Mouse (Mus musculus) midbrain, embryonic 16.5 days (tissue): ENCODE data around the gene Gm49416. TPM values are rescaled to one million over a fixed set of nuclear protein-coding genes. Genes with fewer than 3 reads are reported as not detected.

ENCODE experiments used
- ATAC-seq: fragments of 200-750 bp; cut with Nextera tagmentation; 2 replicates; pipeline ENCODE4 v1.8.0; 2017; ENCODE audit warnings: moderate TSS enrichment
- H3K27ac ChIP-seq: fragments of 300-500 bp; sonication (generic); 2 replicates; pipeline ENCODE4 v1.5.1; 2014; ENCODE audit warnings: mild to moderate bottlenecking, low read length, mixed read lengths
- H3K27me3 ChIP-seq: fragments of 300-500 bp; sonication (generic); 2 replicates; pipeline ENCODE4 v1.6.1; 2014; ENCODE audit warnings: low read depth, low read length, mixed read lengths; ENCODE audit not compliant: control insufficient read depth, insufficient read depth
- H3K36me3 ChIP-seq: fragments of 300-500 bp; sonication (generic); 2 replicates; pipeline ENCODE4 v1.6.1; 2014; ENCODE audit warnings: mild to moderate bottlenecking, low read length, moderate library complexity, mixed read lengths; ENCODE audit not compliant: control insufficient read depth, insufficient read depth
- H3K4me1 ChIP-seq: fragments of 300-500 bp; sonication (generic); 2 replicates; pipeline ENCODE4 v1.6.1; 2014; ENCODE audit warnings: mild to moderate bottlenecking, low read length, mixed read lengths; ENCODE audit not compliant: control insufficient read depth, insufficient read depth
- H3K4me2 ChIP-seq: fragments of 300-500 bp; sonication (generic); 2 replicates; pipeline ENCODE4 v1.6.1; 2014; ENCODE audit warnings: mild to moderate bottlenecking, low read length, mixed read lengths
- H3K4me3 ChIP-seq: fragments of 300-500 bp; sonication (generic); 2 replicates; pipeline ENCODE4 v1.5.1; 2014; ENCODE audit warnings: low read depth, mild to moderate bottlenecking, low read length, moderate library complexity, mixed read lengths
- H3K9ac ChIP-seq: fragments of 300-500 bp; sonication (generic); 2 replicates; pipeline ENCODE4 v1.6.1; 2014; ENCODE audit warnings: low read depth, low read length, mixed read lengths
- H3K9me3 ChIP-seq: fragments of 300-500 bp; sonication (generic); replicated peaks from 2 replicates; pipeline ENCODE4 v1.6.1; 2014; ENCODE audit warnings: mild to moderate bottlenecking, low read length, mixed read lengths; ENCODE audit not compliant: control insufficient read depth, poor library complexity, severe bottlenecking
- WGBS: fragments of 180-500 bp; shearing (Covaris S2); extraction: QIAGEN DNeasy Blood & Tissue Kit; methylation state at CpG from one replicate; pipeline ENCODE4 v1.1.7; 2014; 5-methylcytosine and 5-hydroxymethylcytosine counted together
- polyA plus RNA-seq: library from polyadenylated mRNA; unstranded; fragments of >200 nt; fragmentation: Nextera tagmentation; extraction: Ambion mirVana; gene quantifications from 2 replicates; pipeline ENCODE4 v1.2.1, GENCODE M21; 2015

Gm49416 gene
- polyA plus RNA-seq, 1 experiment from 2014 or later: 0.43 TPM

DNA sequence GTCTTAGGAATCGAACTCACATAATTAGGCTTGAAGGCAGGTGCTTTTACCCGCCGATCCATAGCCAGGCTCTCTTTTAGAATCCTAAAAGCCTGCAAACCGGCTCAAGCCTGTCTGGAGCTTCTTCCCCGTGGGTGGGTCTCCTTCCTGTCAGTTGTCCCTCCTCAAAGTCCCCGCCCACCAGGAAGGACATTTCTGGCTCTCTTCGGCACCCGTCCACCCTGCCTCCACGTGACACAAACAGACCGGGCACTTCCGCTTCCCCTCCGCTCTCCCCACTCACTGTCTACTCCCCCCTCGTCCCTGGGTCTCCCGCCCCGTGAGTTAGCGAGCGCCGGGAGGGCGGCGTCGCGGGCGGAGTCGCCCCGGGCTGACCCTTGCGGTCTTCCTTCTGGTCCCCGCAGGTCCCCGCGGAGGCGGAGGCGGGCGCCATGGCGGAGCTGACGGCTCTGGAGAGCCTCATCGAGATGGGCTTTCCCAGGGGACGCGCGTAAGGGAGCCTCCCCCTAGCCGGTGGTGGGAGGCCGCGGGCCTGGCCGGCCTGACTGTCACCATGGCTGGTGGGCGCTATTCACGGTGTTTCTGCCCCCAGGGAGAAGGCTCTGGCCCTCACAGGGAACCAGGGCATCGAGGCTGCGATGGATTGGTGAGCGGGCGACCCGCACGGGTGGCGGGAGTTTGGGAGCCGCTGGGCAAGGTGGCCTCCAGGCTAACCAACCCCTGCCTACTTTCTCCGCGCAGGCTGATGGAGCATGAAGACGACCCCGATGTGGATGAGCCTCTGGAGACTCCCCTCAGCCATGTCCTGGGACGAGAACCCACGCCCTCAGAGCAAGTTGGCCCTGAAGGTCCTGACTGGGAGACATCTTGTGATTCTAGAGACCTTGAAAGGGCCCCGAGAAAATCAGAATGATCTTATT, 17.2 kb upstream of the Gm49416 start, which contains the start of gene Ubxn1:
Ubxn1 (plus strand) TSS at position 230 of the 920 bp plus-strand sequence.
- peak; percentile 98 for ATAC-seq
- WGBS: 1% methylated on average over 54 of the region's 59 CpGs
- peak within 1 kb of the TSS; percentile 95 for H3K4me2 ChIP-seq
- peak within 1 kb of the TSS; percentile 88 for H3K4me3 ChIP-seq
- peaks cover 6% of the 10 kb centered on the region; the same call in 1 of the 2 replicates for H3K36me3 ChIP-seq
- no peaks in the 10 kb centered on the region for H3K9me3 ChIP-seq
- peak within 1 kb of the TSS; percentile 81 for H3K27ac ChIP-seq
- H3K9ac ChIP-seq: peak within 1 kb of the TSS; percentile 97
- H3K27me3 ChIP-seq: no peaks in the 10 kb centered on the region
- H3K4me1 ChIP-seq: peaks cover 12% of the 10 kb centered on the region

DNA sequence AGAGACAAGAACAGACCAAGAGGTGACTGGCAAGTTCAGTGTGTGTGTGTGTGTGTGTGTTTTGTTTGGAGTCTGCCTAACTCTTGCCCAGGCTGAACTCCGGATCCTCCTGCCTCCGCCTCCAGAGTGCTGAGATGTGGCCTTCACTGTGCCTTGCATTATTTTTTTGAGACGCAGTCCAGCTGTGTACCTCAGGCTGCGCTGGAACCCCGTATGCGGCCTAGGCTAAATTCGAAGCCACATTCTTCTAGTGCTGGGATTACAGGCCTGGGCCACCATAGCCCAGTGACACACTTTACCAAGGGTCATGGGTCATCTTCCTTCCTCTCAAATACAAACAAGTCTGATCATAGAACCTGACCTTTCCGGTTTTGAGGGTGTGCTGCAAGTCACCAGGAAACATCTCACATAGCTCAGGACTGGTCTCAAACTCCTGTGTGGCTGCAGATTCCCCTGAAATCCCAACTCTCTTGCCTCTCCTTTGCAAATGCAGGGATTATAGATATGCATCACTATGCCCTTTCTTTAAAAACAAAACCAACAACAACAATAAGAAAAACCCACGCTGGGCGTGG, 16.4 kb upstream of the Gm49416 start:
- no peak overlapping the region for H3K27ac ChIP-seq
- 84% methylated on average over 10 of the region's 10 CpGs for WGBS
- peak overlapping the region; percentile 95 for H3K4me2 ChIP-seq

DNA sequence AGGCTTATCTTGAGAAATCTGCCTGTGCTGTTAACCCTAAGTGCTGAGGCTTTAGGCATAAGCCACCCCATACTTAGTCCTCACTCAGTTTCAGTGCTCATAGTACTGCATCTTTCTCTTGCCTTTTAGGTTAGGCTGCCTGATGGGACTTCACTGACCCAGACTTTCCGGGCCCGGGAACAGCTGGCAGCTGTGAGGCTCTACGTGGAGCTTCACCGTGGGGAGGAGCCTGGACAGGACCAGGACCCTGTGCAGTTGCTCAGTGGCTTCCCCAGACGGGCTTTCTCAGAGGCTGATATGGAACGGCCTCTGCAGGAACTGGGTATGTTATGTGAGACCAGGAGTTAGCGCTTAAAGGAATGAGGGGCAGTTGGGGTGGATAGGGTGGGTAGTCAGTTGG, 13.7 kb upstream of the Gm49416 start:
- Histone ChIP-seq H3K4me1 (peaks cover 20% of the 10 kb centered on the region), H3K9me3 (no peaks in the 10 kb centered on the region), H3K27me3 (no peaks in the 10 kb centered on the region), H3K4me2 (no peak overlapping the region), H3K36me3 (peaks cover 6% of the 10 kb centered on the region; the same call in 1 of the 2 replicates), H3K27ac (no peak overlapping the region), H3K4me3 (no peak overlapping the region), H3K9ac (no peak overlapping the region)
- 95% methylated on average over 7 of the region's 7 CpGs for WGBS
- ATAC-seq: no peak

More for the DNA sequence above, 16.4 kb upstream of the Gm49416 start:
- ATAC-seq: 0 out of 2 replicates have a peak, but pooled peaks have one; percentile 9
- Histone ChIP-seq H3K9me3 (no peaks in the 10 kb centered on the region), H3K27me3 (no peaks in the 10 kb centered on the region), H3K4me3 (peak overlapping the region; percentile 88), H3K4me1 (peaks cover 12% of the 10 kb centered on the region), H3K9ac (peak overlapping the region; percentile 97), H3K36me3 (peaks cover 6% of the 10 kb centered on the region; the same call in 1 of the 2 replicates)

DNA sequence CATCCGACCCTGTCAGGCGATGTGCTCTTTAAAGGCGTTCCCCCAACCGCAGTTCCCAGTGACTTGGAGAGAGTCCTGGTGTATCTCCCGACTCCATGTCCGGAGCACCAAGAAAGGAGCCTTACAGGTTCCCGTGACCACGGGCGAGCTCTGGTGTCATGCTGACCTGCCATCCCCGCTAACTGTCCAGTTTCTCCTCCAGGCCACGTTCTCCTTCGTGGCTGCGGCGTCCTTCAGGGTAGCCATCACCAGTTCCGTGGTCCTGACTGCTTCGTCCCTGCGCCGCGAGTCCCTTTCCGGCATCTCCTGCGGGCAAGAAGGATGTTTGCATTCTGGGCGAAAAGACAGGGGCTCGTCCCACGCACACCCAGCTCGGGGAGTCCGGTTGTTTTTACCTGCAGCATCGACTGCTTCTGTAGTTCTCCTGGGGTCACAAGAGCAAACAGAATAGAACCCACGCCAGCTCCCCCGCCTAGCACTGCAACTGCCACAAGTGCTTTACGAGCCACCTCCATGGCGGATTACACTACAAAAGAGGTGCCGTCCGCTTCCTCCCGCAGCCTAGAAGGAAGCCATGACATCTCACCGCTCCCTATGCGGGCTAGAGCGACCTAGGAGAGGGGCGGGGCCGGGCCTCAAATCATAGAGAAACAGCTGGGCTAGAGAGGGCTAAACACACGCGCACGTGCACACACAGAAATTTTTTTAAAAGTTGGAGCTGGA, 8.3 kb upstream of the Gm49416 start, which contains the start of gene Uqcc3:
Uqcc3 (minus strand) TSS at position 613 of the 723 bp plus-strand sequence.
- peak within 1 kb of the TSS; percentile 85 for H3K27ac ChIP-seq
- H3K4me2 ChIP-seq: peak within 1 kb of the TSS; percentile 89

DNA sequence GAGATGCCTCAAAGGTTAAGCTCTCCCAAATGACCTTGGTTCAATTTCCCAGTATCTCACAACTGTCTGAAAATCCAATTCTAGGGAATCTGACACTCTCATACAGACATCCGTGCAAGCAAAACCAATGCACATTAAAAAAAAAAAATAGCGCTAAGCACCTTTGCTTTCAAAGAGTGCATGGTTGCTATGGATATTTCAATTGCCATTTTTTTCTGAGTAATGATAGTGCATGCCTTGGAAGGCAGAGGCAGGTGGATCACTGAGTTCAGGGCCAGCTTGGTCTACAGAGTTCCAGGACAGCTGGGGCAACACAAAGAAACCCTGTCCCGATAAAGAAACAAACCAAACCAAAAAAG, 7.7 kb upstream of the Gm49416 start:
- no peak for ATAC-seq
- Histone ChIP-seq H3K4me1 (peaks cover 11% of the 10 kb centered on the region), H3K36me3 (no peaks in the 10 kb centered on the region; the same call in 1 of the 2 replicates), H3K9ac (peak overlapping the region; percentile 92; the same call in 1 of the 2 replicates), H3K9me3 (no peaks in the 10 kb centered on the region), H3K27me3 (no peaks in the 10 kb centered on the region), H3K4me3 (peak overlapping the region; percentile 77), H3K4me2 (peak overlapping the region; percentile 89), H3K27ac (no peak overlapping the region)
- 10% methylated on average over 3 of the region's 3 CpGs for WGBS

More for the DNA sequence above, 8.3 kb upstream of the Gm49416 start, which contains the start of gene Uqcc3:
- H3K4me3 ChIP-seq: peak within 1 kb of the TSS; percentile 77
- no peaks in the 10 kb centered on the region; the same call in 1 of the 2 replicates for H3K36me3 ChIP-seq
- WGBS: under 1% methylated on average over 42 of the region's 42 CpGs
- ATAC-seq: peak; percentile 97
- H3K27me3 ChIP-seq: no peaks in the 10 kb centered on the region
- no peaks in the 10 kb centered on the region for H3K9me3 ChIP-seq
- H3K9ac ChIP-seq: peak within 1 kb of the TSS; percentile 92
- H3K4me1 ChIP-seq: peaks cover 11% of the 10 kb centered on the region

DNA sequence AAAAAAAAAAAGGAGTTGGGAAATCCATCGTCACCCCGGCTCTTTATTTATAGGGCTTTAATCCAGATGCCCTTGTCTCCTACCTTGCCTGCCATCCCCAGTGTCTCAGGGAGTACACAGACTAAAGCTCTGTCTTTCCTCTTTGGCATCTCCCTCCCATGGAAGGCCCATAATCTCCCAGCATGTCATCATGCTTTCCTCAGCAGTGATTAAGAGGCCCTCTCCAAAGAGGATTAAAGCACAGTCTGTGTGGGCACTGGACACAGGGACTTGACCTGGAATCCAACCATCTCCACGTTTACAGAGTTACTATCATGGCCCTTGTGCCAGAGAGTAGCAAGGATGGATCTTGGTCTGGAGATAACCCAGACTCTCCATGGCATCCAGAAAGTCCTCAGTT, 5.1 kb upstream of the Gm49416 start, which contains the start of the genes Lbhd1 and Gm49403:
Lbhd1 (plus strand) TSS at position 117 of the 400 bp plus-strand sequence.
Gm49403 (plus strand) TSS at position 315 of the 400 bp plus-strand sequence.
- no peaks in the 10 kb centered on the region for H3K9me3 ChIP-seq
- H3K36me3 ChIP-seq: no peaks in the 10 kb centered on the region
- no peak within 1 kb of the TSS for H3K4me3 ChIP-seq
- no peak for ATAC-seq
- no peak within 1 kb of the TSS for H3K4me2 ChIP-seq
- H3K9ac ChIP-seq: no peak within 1 kb of the TSS
- no peaks in the 10 kb centered on the region for H3K27me3 ChIP-seq
- peaks cover 23% of the 10 kb centered on the region for H3K4me1 ChIP-seq
- no peak within 1 kb of the TSS for H3K27ac ChIP-seq
- 54% methylated on average over 3 of the region's 3 CpGs for WGBS

DNA sequence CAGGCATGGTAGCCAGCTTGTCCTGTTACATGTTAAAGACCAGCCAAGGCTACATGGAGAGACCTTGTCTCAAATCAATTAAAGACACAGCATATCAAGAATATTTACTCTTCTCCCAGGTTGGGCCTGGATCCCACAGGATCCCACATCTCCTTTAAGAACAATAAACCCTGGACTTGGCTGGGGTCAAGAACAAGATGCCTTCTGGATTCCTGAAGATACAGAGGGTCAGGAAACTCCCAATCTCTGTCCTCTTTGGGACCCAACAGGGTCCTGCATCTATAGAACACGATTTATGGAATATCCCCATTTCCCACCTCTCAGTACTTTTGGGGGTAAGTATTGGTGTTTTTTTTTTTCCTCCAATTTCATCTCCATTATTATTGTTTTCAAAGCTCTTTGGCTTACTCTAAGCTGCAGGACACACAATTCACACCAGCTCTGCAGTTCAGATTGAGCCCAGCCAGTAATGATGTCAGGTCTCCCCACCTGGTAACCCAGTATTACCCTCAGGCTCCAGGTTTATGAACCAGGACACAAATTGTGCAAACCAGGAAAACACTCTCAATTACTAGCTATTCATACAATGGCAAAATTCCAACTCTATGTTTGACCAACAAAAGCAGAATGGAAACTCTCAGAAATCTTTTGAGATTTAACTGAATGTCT, 1.7 kb upstream of the Gm49416 start:
- peak overlapping the region; percentile 70; the same call in 1 of the 2 replicates for H3K9ac ChIP-seq
- no peaks in the 10 kb centered on the region for H3K9me3 ChIP-seq
- no peak for ATAC-seq
- H3K27me3 ChIP-seq: no peaks in the 10 kb centered on the region
- peaks cover 19% of the 10 kb centered on the region for H3K4me1 ChIP-seq
- 39% methylated on average over 1 of the region's 1 CpGs for WGBS
- H3K4me2 ChIP-seq: no peak overlapping the region
- H3K27ac ChIP-seq: no peak overlapping the region
- H3K36me3 ChIP-seq: no peaks in the 10 kb centered on the region
- no peak overlapping the region for H3K4me3 ChIP-seq
